11 mouse cellular contexts compared by ENCODE assay signal in the genomic region with DNA sequence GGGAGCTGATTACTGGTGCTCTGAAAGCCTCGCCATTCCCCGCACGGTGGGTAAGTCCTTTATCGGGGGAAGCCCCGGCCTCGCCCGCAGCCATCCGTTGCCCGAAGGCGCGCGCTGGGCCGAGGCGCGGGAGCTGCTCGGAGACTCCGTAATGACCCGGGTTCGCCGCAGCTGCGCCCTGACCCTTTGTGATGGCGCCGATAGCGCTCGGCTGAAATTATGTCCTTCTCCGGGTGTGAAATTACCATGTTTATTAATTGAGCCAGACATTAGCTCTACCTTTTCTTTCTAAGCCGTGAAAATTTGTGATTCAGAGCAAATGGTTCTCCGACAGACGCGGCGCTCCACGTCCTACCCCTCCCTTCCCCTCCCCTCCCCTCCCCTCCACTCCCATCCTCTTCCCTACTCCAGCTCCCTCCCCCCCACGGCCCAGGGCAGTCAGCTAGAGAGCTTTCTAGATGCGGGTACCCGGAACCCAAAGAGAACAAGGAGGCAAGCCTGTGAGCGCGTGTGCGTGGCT. TPM values are rescaled to one million over a fixed set of nuclear protein-coding genes. Genes with fewer than 3 reads are reported as not detected.
DNase-seq lines count a peak whose midpoint lies in the region; ATAC-seq lines count a peak whose summit lies in the region.
"Had no signal": no experiment of that assay in that cellular context is flagged by ENCODE, and none has a peak within 500 bp of the region (broad histone marks: within the 10 kb centered on the region; RNA-seq: fewer than 3 reads in every experiment).

No protein-coding gene starts in this region.

- peaks cover 84% of the 10 kb centered on the region for H3K27me3 ChIP-seq in forebrain, embryonic 11.5 days (ENCODE audit: control insufficient read depth, insufficient read depth, low read length)
- peaks cover 96% of the 10 kb centered on the region for H3K27me3 ChIP-seq in limb, embryonic 13.5 days
- H3K27me3 ChIP-seq in stomach, embryonic 16.5 days (ENCODE audit: control insufficient read depth, insufficient read depth, low read length), result peaks cover 88% of the 10 kb centered on the region
- H3K27me3 ChIP-seq: Patski had no signal

- H3K27ac ChIP-seq in forebrain, embryonic 11.5 days (ENCODE audit: low read depth, low read length), result no peak overlapping the region
- H3K27ac ChIP-seq in limb, embryonic 13.5 days, result no peak overlapping the region
- no peak overlapping the region for H3K27ac ChIP-seq in stomach, embryonic 16.5 days (ENCODE audit: low read length)

- H3K4me1 ChIP-seq in forebrain, embryonic 11.5 days (replicated peaks; ENCODE audit: control insufficient read depth, insufficient read depth, low read length), result peaks cover 6% of the 10 kb centered on the region; the same call in 1 of the 2 replicates
- H3K4me1 ChIP-seq in limb, embryonic 13.5 days, result peaks cover 45% of the 10 kb centered on the region
- no peaks in the 10 kb centered on the region for H3K4me1 ChIP-seq in stomach, embryonic 16.5 days (ENCODE audit: control insufficient read depth, insufficient read depth, low read length)

- peak overlapping the region; percentile 36 for H3K4me2 ChIP-seq in forebrain, embryonic 11.5 days (ENCODE audit: low read depth, low read length, severe bottlenecking)
- peak overlapping the region; percentile 62 for H3K4me2 ChIP-seq in limb, embryonic 13.5 days (replicated peaks)
- H3K4me2 ChIP-seq in stomach, embryonic 16.5 days (ENCODE audit: low read depth, low read length), result peak overlapping the region; percentile 14

- peak; percentile 59 for DNase-seq in left cerebral cortex, postnatal 4 days
- no peak for DNase-seq in left cerebral cortex, adult 11 months (ENCODE audit: low spot score)
- DNase-seq in forebrain, embryonic 11.5 days (ENCODE audit: low spot score), result peak; percentile 75
- DNase-seq in urinary bladder, postnatal 10 days (ENCODE audit: low spot score), result no peak
- DNase-seq in thymus, postnatal 10 days (ENCODE audit: low spot score in 2 of 2), result no peak
- DNase-seq in spleen, postnatal 10 days (ENCODE audit: low spot score in 2 of 2), result no peak
- DNase-seq: kidney, postnatal 14 days; spleen, adult 18-20 months had no signal

- no peaks in the 10 kb centered on the region for H3K36me3 ChIP-seq in forebrain, embryonic 11.5 days (ENCODE audit: control insufficient read depth, insufficient read depth, low read length)
- no peaks in the 10 kb centered on the region for H3K36me3 ChIP-seq in limb, embryonic 13.5 days
- H3K36me3 ChIP-seq in stomach, embryonic 16.5 days (ENCODE audit: control insufficient read depth, insufficient read depth, low read length), result no peaks in the 10 kb centered on the region

- WGBS in forebrain, embryonic 11.5 days, result under 1% methylated on average over 38 of the region's 38 CpGs
- WGBS in limb, embryonic 13.5 days, result under 1% methylated on average over 38 of the region's 38 CpGs
- WGBS in stomach, embryonic 16.5 days, result under 1% methylated on average over 38 of the region's 38 CpGs

- ATAC-seq in forebrain, embryonic 11.5 days (replicated peaks; ENCODE audit: low FRiP score), result peak; percentile 74
- ATAC-seq in limb, embryonic 13.5 days (ENCODE audit: low FRiP score, low read depth), result no peak
- no peak for ATAC-seq in stomach, embryonic 16.5 days (ENCODE audit: insufficient read depth, low FRiP score)
- ATAC-seq: Patski had no signal

- intact Hi-C loops in left cerebral cortex, postnatal 4 days (cut with DNase I), result no loop called here

- H3K4me3 ChIP-seq in forebrain, embryonic 11.5 days (ENCODE audit: low read depth, low read length), result peak overlapping the region; percentile 22
- peak overlapping the region; percentile 37 for H3K4me3 ChIP-seq in limb, embryonic 13.5 days
- no peak overlapping the region; the same call in 1 of the 2 replicates for H3K4me3 ChIP-seq in stomach, embryonic 16.5 days (replicated peaks; ENCODE audit: low read length)

- no peak overlapping the region for H3K9ac ChIP-seq in forebrain, embryonic 11.5 days (ENCODE audit: low read length)
- H3K9ac ChIP-seq in limb, embryonic 13.5 days, result peak overlapping the region; percentile 19; the same call in 1 of the 2 replicates
- no peak overlapping the region for H3K9ac ChIP-seq in stomach, embryonic 16.5 days (ENCODE audit: low read length)

- no peaks in the 10 kb centered on the region for H3K9me3 ChIP-seq in forebrain, embryonic 11.5 days (ENCODE audit: control insufficient read depth, low read length)
- no peaks in the 10 kb centered on the region for H3K9me3 ChIP-seq in limb, embryonic 13.5 days
- no peaks in the 10 kb centered on the region for H3K9me3 ChIP-seq in stomach, embryonic 16.5 days (replicated peaks; ENCODE audit: control insufficient read depth, low read length)

RNA-seq across cellular contexts. Expression of gene Tfap2a, which starts 34.1 kb away (rescaled TPM):
- total RNA-seq in left cerebral cortex, postnatal 4 days (2021), result under 1 TPM; 0.32 to 0.66 TPM
- 3.3 and 3.6 TPM in 2 replicates for polyA plus RNA-seq in forebrain, embryonic 11.5 days (2014; fragmentation: Nextera tagmentation; extraction: Ambion mirVana)
- 8.3 and 9.5 TPM in 2 replicates for polyA plus RNA-seq in limb, embryonic 13.5 days (2015; fragmentation: Nextera tagmentation; extraction: Ambion mirVana)
- 1.4 and 1.5 TPM in 2 replicates for polyA plus RNA-seq in stomach, embryonic 16.5 days (2015; fragmentation: Nextera tagmentation; extraction: Ambion mirVana)

Comparison
In these comparisons a context has a peak if more than half of its experiments do, and no peak if none do; other contexts are left out.
1. DNase-seq: peak in left cerebral cortex, postnatal 4 days (single experiment) and forebrain, embryonic 11.5 days (single experiment); none in left cerebral cortex, adult 11 months (single experiment), urinary bladder, postnatal 10 days (single experiment), thymus, postnatal 10 days (0 of 2) and spleen, postnatal 10 days (0 of 2).
2. Peak in every context shown above with its lines, with median percentiles within 50 percentile points of each other: H3K4me2 ChIP-seq.